Mouse (Mus musculus): ENCODE measurements around the gene Vgll3.

Vgll3 gene

GRCm38 (mm10) chr16:65814918-65815881 lies at the start of gene Vgll3:
Vgll3 (plus strand) TSS chr16:65815257.
- peak; percentile 20 to 22 for DNase-seq (ENCODE audit: low spot score in 2 of 2)

- no peak for DNase-seq (ENCODE audit: low spot score in 2 of 2)
Observed at GRCm38 (mm10) chr16:65765976-65766375, 49.1 kb upstream of the Vgll3 start.

GRCm38 (mm10) chr16:65785959-65786358 lies 29.1 kb upstream of the Vgll3 start:
- no peak for DNase-seq (ENCODE audit: low spot score in 2 of 2)

- no peak for DNase-seq (ENCODE audit: low spot score in 2 of 2)
Observed at GRCm38 (mm10) chr16:65816059-65816458, 1.0 kb downstream of the Vgll3 start.

- DNase-seq (ENCODE audit: low spot score in 2 of 2) = no peak
Observed at GRCm38 (mm10) chr16:65818779-65819178, 3.7 kb downstream of the Vgll3 start.

- DNase-seq (ENCODE audit: low spot score in 2 of 2) = no peak
Observed at GRCm38 (mm10) chr16:65820803-65821202, 5.7 kb downstream of the Vgll3 start.

- no peak for DNase-seq (ENCODE audit: low spot score in 2 of 2)
Observed at GRCm38 (mm10) chr16:65823721-65824120, 8.7 kb downstream of the Vgll3 start.

GRCm38 (mm10) chr16:65828141-65828565 lies 13.1 kb downstream of the Vgll3 start:
- no peak for DNase-seq (ENCODE audit: low spot score in 2 of 2)

GRCm38 (mm10) chr16:65829096-65829495 lies 14.0 kb downstream of the Vgll3 start:
- DNase-seq (ENCODE audit: low spot score in 2 of 2) = no peak

GRCm38 (mm10) chr16:65834721-65835120 lies 19.7 kb downstream of the Vgll3 start:
- DNase-seq (ENCODE audit: low spot score in 2 of 2) = no peak

- no peak for DNase-seq (ENCODE audit: low spot score in 2 of 2)
Observed at GRCm38 (mm10) chr16:65850126-65850525, 35.1 kb downstream of the Vgll3 start.

GRCm38 (mm10) chr16:65864471-65864870 lies 49.4 kb downstream of the Vgll3 start:
- no peak for DNase-seq (ENCODE audit: low spot score in 2 of 2)

GRCm38 (mm10) chr16:65867927-65868326 lies 52.9 kb downstream of the Vgll3 start:
- no peak for DNase-seq (ENCODE audit: low spot score in 2 of 2)

GRCm38 (mm10) chr16:65868933-65869332 lies 53.9 kb downstream of the Vgll3 start:
- no peak for DNase-seq (ENCODE audit: low spot score in 2 of 2)

GRCm38 (mm10) chr16:65888940-65889339 lies 73.9 kb downstream of the Vgll3 start:
- DNase-seq (ENCODE audit: low spot score in 2 of 2) = no peak
